In genomic region chr6:23246061-23246789, GRCm38 (mm10) we compare ENCODE assay signal across 28 mouse cellular contexts. TPM values are rescaled to one million over a fixed set of nuclear protein-coding genes. Genes with fewer than 3 reads are reported as not detected.
DNase-seq lines count a peak whose midpoint lies in the region; ATAC-seq and TF ChIP-seq lines count a peak whose summit lies in the region.
"Had no signal": no experiment of that assay in that cellular context is flagged by ENCODE, and none has a peak within 500 bp of the region (broad histone marks: within the 10 kb centered on the region; RNA-seq: fewer than 3 reads in every experiment).

No protein-coding gene starts in this region.

- H3K4me3 ChIP-seq in limb, embryonic 11.5 days (ENCODE audit: low read depth, low read length): no peak overlapping the region
- no peak overlapping the region for H3K4me3 ChIP-seq in limb, embryonic 10.5 days
- H3K4me3 ChIP-seq in embryonic facial prominence, embryonic 14.5 days (ENCODE audit: low read depth, low read length): peak overlapping the region; percentile 19; the same call in 1 of the 2 replicates
- peak overlapping the region; percentile 41 for H3K4me3 ChIP-seq in midbrain, embryonic 13.5 days (replicated peaks)
- H3K4me3 ChIP-seq: heart, embryonic 12.5 days; hindbrain, embryonic 13.5 days; kidney, embryonic 15.5 days; liver, embryonic 15.5 days; lung, embryonic 15.5 days; neural tube, embryonic 15.5 days had no signal

- no peaks in the 10 kb centered on the region for H3K9me3 ChIP-seq in limb, embryonic 11.5 days (ENCODE audit: control insufficient read depth, low read length)
- H3K9me3 ChIP-seq in limb, embryonic 10.5 days (replicated peaks): no peaks in the 10 kb centered on the region
- no peaks in the 10 kb centered on the region for H3K9me3 ChIP-seq in embryonic facial prominence, embryonic 14.5 days (ENCODE audit: control insufficient read depth, low read length)
- no peaks in the 10 kb centered on the region for H3K9me3 ChIP-seq in midbrain, embryonic 13.5 days
- H3K9me3 ChIP-seq: heart, embryonic 12.5 days; hindbrain, embryonic 13.5 days; kidney, embryonic 15.5 days; liver, embryonic 15.5 days; lung, embryonic 15.5 days had no signal

- peaks cover 7% of the 10 kb centered on the region; the same call in 1 of the 2 replicates for H3K4me1 ChIP-seq in limb, embryonic 11.5 days (ENCODE audit: control insufficient read depth, insufficient read depth, low read length)
- H3K4me1 ChIP-seq in limb, embryonic 10.5 days: peaks cover 28% of the 10 kb centered on the region
- H3K4me1 ChIP-seq in embryonic facial prominence, embryonic 14.5 days (ENCODE audit: control insufficient read depth, insufficient read depth, low read length): peaks cover 13% of the 10 kb centered on the region; the same call in 1 of the 2 replicates
- peaks cover 25% of the 10 kb centered on the region for H3K4me1 ChIP-seq in midbrain, embryonic 13.5 days (replicated peaks)
- H3K4me1 ChIP-seq: liver, embryonic 15.5 days had no signal

- WGBS in limb, embryonic 11.5 days: 2% methylated on average over 17 of the region's 17 CpGs
- WGBS in limb, embryonic 10.5 days: 4% methylated on average over 17 of the region's 17 CpGs
- WGBS in embryonic facial prominence, embryonic 14.5 days: 3% methylated on average over 17 of the region's 17 CpGs
- 1% methylated on average over 17 of the region's 17 CpGs for WGBS in midbrain, embryonic 13.5 days

- no peak overlapping the region for H3K9ac ChIP-seq in limb, embryonic 11.5 days (ENCODE audit: low read length)
- H3K9ac ChIP-seq in embryonic facial prominence, embryonic 14.5 days (ENCODE audit: low read depth, low read length): no peak overlapping the region
- H3K9ac ChIP-seq in midbrain, embryonic 13.5 days (replicated peaks): no peak overlapping the region
- H3K9ac ChIP-seq: heart, embryonic 12.5 days; hindbrain, embryonic 13.5 days; kidney, embryonic 15.5 days; liver, embryonic 15.5 days; lung, embryonic 15.5 days; neural tube, embryonic 15.5 days had no signal

- no peak for TF ChIP-seq POLR2A in brain, embryonic 14.5 days (IDR thresholded peaks at IDR 0.05; ENCODE audit: borderline replicate concordance, extremely low read depth, insufficient read depth, insufficient read length, poor library complexity, severe bottlenecking)

- H3K27me3 ChIP-seq in limb, embryonic 11.5 days (ENCODE audit: control insufficient read depth, insufficient read depth, low read length): peaks cover 76% of the 10 kb centered on the region
- peaks cover 98% of the 10 kb centered on the region for H3K27me3 ChIP-seq in limb, embryonic 10.5 days (ENCODE audit: low read depth, poor library complexity, severe bottlenecking)
- peaks cover 93% of the 10 kb centered on the region for H3K27me3 ChIP-seq in embryonic facial prominence, embryonic 14.5 days (replicated peaks; ENCODE audit: control insufficient read depth, insufficient read depth, low read length)
- H3K27me3 ChIP-seq in midbrain, embryonic 13.5 days: peaks cover 93% of the 10 kb centered on the region
- H3K27me3 ChIP-seq: CH12.LX had no signal

- H3K36me3 ChIP-seq in limb, embryonic 11.5 days (ENCODE audit: control insufficient read depth, insufficient read depth, low read length): no peaks in the 10 kb centered on the region
- H3K36me3 ChIP-seq in limb, embryonic 10.5 days: no peaks in the 10 kb centered on the region
- H3K36me3 ChIP-seq in embryonic facial prominence, embryonic 14.5 days (ENCODE audit: control insufficient read depth, insufficient read depth, low read length): no peaks in the 10 kb centered on the region
- H3K36me3 ChIP-seq in midbrain, embryonic 13.5 days: no peaks in the 10 kb centered on the region
- H3K36me3 ChIP-seq: heart, embryonic 12.5 days; hindbrain, embryonic 13.5 days; kidney, embryonic 15.5 days; liver, embryonic 15.5 days; lung, embryonic 15.5 days; neural tube, embryonic 15.5 days had no signal

- no peak for TF ChIP-seq CTCF in brain, embryonic 14.5 days (IDR thresholded peaks at IDR 0.05; ENCODE audit: borderline replicate concordance, extremely low read depth, insufficient read depth, insufficient read length)

- H3K4me2 ChIP-seq in limb, embryonic 11.5 days (ENCODE audit: low read depth, severe bottlenecking): no peak overlapping the region
- no peak overlapping the region for H3K4me2 ChIP-seq in embryonic facial prominence, embryonic 14.5 days (ENCODE audit: low read depth, low read length)
- H3K4me2 ChIP-seq in midbrain, embryonic 13.5 days (replicated peaks): peak overlapping the region; percentile 23; the same call in 1 of the 2 replicates
- H3K4me2 ChIP-seq: heart, embryonic 12.5 days; hindbrain, embryonic 13.5 days; kidney, embryonic 15.5 days; liver, embryonic 15.5 days; lung, embryonic 15.5 days; neural tube, embryonic 15.5 days had no signal

- intact Hi-C loops in heart, postnatal 10 days (cut with DNase I): no loop called here

- ATAC-seq in limb, embryonic 11.5 days (ENCODE audit: insufficient number of reproducible peaks, low FRiP score, low TSS enrichment, low read depth): no peak
- ATAC-seq in embryonic facial prominence, embryonic 14.5 days (ENCODE audit: low read depth): no peak
- no peak for ATAC-seq in midbrain, embryonic 13.5 days

- DNase-seq in limb, embryonic 11.5 days (ENCODE audit: low spot score): peak; percentile 48
- DNase-seq in limb, embryonic 10.5 days (ENCODE audit: low spot score): no peak
- peak; percentile 49 for DNase-seq in brain, embryonic 14.5 days (ENCODE audit: low read depth)
- DNase-seq in embryonic facial prominence, embryonic 14.5 days (ENCODE audit: low spot score): no peak
- DNase-seq in heart, postnatal 10 days: no peak
- DNase-seq in gastrocnemius, postnatal 10 days: no peak
- DNase-seq in testis, postnatal 10 days (ENCODE audit: low spot score): no peak
- DNase-seq: adrenal gland, postnatal 14 days; B cell, adult 2 months; cerebellum, adult 9-10 months; gastrocnemius, postnatal 14 days; heart, adult 11 months; kidney, adult 11 months; kidney, postnatal 36 days; liver; right cerebral cortex, postnatal 14 days had no signal

- H3K27ac ChIP-seq in limb, embryonic 11.5 days (replicated peaks; ENCODE audit: low read depth, low read length): no peak overlapping the region
- H3K27ac ChIP-seq in limb, embryonic 10.5 days: no peak overlapping the region
- H3K27ac ChIP-seq in embryonic facial prominence, embryonic 14.5 days (replicated peaks; ENCODE audit: low read depth, low read length): no peak overlapping the region
- H3K27ac ChIP-seq in midbrain, embryonic 13.5 days: no peak overlapping the region
- H3K27ac ChIP-seq: hindbrain, embryonic 13.5 days; kidney, embryonic 15.5 days; liver, embryonic 15.5 days; lung, embryonic 15.5 days; macrophage; neural tube, embryonic 15.5 days had no signal

RNA-seq across cellular contexts. Expression of gene Fezf1, which starts 1.9 kb away (rescaled TPM):
- not detected in 2 replicates for polyA plus RNA-seq in limb, embryonic 11.5 days (2014; fragmentation: Nextera tagmentation; extraction: Ambion mirVana)
- not detected in 2 replicates for polyA plus RNA-seq in limb, embryonic 10.5 days (2016; fragmentation: Nextera tagmentation; extraction: Ambion mirVana)
- polyA plus RNA-seq in brain, embryonic 14.5 days (2012; rRNA removed): 9.9 and 16.1 TPM in 2 replicates
- polyA plus RNA-seq in embryonic facial prominence, embryonic 14.5 days (2014; fragmentation: Nextera tagmentation; extraction: Ambion mirVana): 4.5 and 4.9 TPM in 2 replicates
- 2.9 and 4.7 TPM in 2 replicates for polyA plus RNA-seq in midbrain, embryonic 13.5 days (2015; fragmentation: Nextera tagmentation; extraction: Ambion mirVana)
- not detected for total RNA-seq in heart, postnatal 10 days (2021)
- total RNA-seq in gastrocnemius, postnatal 10 days (2021): not detected
- total RNA-seq: adrenal gland, postnatal 14 days; CH12.LX; gastrocnemius, postnatal 14 days; heart, postnatal 14 days; MEL had no signal
- polyA plus RNA-seq: heart, embryonic 12.5 days; kidney, embryonic 15.5 days; lung, embryonic 15.5 days; macrophage; neural tube, embryonic 15.5 days; urinary bladder, adult 2 months had no signal

Comparison
In these comparisons a context has a peak if more than half of its experiments do, and no peak if none do; other contexts are left out.
1. DNase-seq: peak in limb, embryonic 11.5 days (single experiment) and brain, embryonic 14.5 days (single experiment); none in limb, embryonic 10.5 days (single experiment), embryonic facial prominence, embryonic 14.5 days (single experiment), heart, postnatal 10 days (0 of 2), gastrocnemius, postnatal 10 days (single experiment) and testis, postnatal 10 days (single experiment).
2. H3K4me3 ChIP-seq: peak in embryonic facial prominence, embryonic 14.5 days (single experiment) and midbrain, embryonic 13.5 days (single experiment); none in limb, embryonic 11.5 days (single experiment) and limb, embryonic 10.5 days (single experiment).